Mouse (Mus musculus) heart, postnatal 10 days (tissue): ENCODE measurements at regions not wholly inside any gene's neighbourhood (a gene's known extent, or its start where the extent isn't known, plus 50 kb on each side); places are given as distances from the start of the nearest gene placed in this dataset.

Source experiments
- DNase-seq, 2 experiments: peaks; one replicate each; pipeline ENCODE4 v3.0.0; 2021
- intact Hi-C: fragments of 180-260 bp; cut with DNase I; formaldehyde crosslinking; loops from one replicate; pipeline ENCODE4 v1.15.1; 2025

- no peak for DNase-seq
- intact Hi-C loops: no loop called here
These were observed 614.7 kb upstream of the Lingo2 start for GRCm38 (mm10) chr4:37566226-37566625.

- DNase-seq: peak in 1 of 2 experiments; percentile 1
- intact Hi-C loops: no loop called here
These were observed 608.7 kb upstream of the Lingo2 start for GRCm38 (mm10) chr4:37560209-37560608.

DNA sequence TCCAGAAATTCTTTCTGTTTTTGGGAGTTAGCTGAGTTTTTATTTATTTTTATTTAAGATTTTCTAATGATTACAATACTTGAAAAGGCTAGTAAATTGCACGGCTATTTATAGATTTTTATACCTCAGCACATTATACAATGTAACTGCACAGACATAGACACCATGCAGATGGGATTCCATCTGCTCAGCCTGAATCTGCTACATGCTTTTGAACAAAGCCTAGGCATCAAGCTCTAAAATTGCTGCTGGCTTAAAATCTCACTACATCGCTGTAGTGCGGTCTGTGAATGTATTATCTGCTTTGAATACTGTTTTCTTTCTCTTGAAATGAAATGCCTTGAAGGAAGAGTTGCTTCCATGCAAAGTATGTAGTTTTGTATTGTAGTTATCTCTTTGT lies 594.5 kb upstream of the Lingo2 start:
- intact Hi-C loops: no loop called here
- DNase-seq: no peak

DNA sequence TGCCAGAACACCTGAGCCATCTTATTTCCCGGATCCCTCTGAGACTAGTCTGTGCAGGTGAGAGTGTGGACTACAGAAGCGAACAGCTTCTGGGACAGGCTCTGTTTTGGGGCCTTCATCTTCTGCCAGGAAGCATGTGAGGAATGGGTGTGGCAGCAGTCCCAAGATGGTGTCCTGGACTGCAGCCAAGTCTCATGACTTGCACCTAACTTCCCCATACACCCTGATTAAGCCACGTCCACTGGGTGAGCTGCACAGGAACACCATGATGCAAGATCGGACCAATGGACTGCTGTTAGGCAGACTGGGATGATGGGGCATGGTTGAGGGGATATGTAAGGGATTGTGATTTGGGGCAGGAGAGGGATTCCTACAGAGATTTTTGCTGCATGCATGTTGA lies 556.2 kb upstream of the Lingo2 start:
- no peak for DNase-seq
- intact Hi-C loops: no loop called here
